Mouse (Mus musculus): Measurements from ENCODE around the gene Il2rg.
A peak's percentile ranks its signal among the peaks of the same experiment; 100 is the strongest.

Gene Il2rg

GRCm38 (mm10) chrX:101268025-101268754, at the start of gene Il2rg:
Gene Il2rg (minus strand): TSS chrX:101268255.
- DNase-seq = no peak

- DNase-seq = peak; percentile 42
Measured at GRCm38 (mm10) chrX:101313625-101314359, 45.7 kb upstream of the Il2rg start.

- no peak for DNase-seq
Measured at GRCm38 (mm10) chrX:101309299-101309698, 41.2 kb upstream of the Il2rg start.

- peak; percentile 49 for DNase-seq
Measured at GRCm38 (mm10) chrX:101304646-101305045, 36.6 kb upstream of the Il2rg start.

- DNase-seq = peak; percentile 47
Measured at GRCm38 (mm10) chrX:101301654-101302053, 33.6 kb upstream of the Il2rg start.

GRCm38 (mm10) chrX:101300427-101301030, 32.5 kb upstream of the Il2rg start:
- peak; percentile 32 for DNase-seq

GRCm38 (mm10) chrX:101299473-101300426, 31.7 kb upstream of the Il2rg start:
- DNase-seq = peak; percentile 40

GRCm38 (mm10) chrX:101299055-101299454, 31.0 kb upstream of the Il2rg start, which contains the start of gene Nlgn3:
Gene Nlgn3 (plus strand): TSS chrX:101299168.
- DNase-seq = peak; percentile 73

- DNase-seq = no peak
Measured at GRCm38 (mm10) chrX:101290111-101290510, 22.1 kb upstream of the Il2rg start.

GRCm38 (mm10) chrX:101289037-101289436, 21.0 kb upstream of the Il2rg start:
- DNase-seq = no peak

GRCm38 (mm10) chrX:101288432-101288831, 20.4 kb upstream of the Il2rg start:
- no peak for DNase-seq

- DNase-seq = no peak
Measured at GRCm38 (mm10) chrX:101287543-101287942, 19.5 kb upstream of the Il2rg start.

- DNase-seq = no peak
Measured at GRCm38 (mm10) chrX:101285953-101286670, 18.1 kb upstream of the Il2rg start.

- DNase-seq = peak; percentile 55
Measured at GRCm38 (mm10) chrX:101285534-101285933, 17.5 kb upstream of the Il2rg start.

GRCm38 (mm10) chrX:101282813-101283212, 14.8 kb upstream of the Il2rg start:
- DNase-seq = no peak

- DNase-seq = peak; percentile 93
Measured at GRCm38 (mm10) chrX:101273875-101274738, 6.1 kb upstream of the Il2rg start, which contains the start of gene Med12. Gene Med12 (plus strand): TSS chrX:101274030.

GRCm38 (mm10) chrX:101273410-101273809, 5.4 kb upstream of the Il2rg start:
- DNase-seq = no peak

- no peak for DNase-seq
Measured at GRCm38 (mm10) chrX:101268755-101269124, 685 bp upstream of the Il2rg start, which contains the start of gene Gm20489. Gene Gm20489 (minus strand): TSS chrX:101269023.

- no peak for DNase-seq
Measured at GRCm38 (mm10) chrX:101266631-101267030, 1.4 kb downstream of the Il2rg start.

- DNase-seq = no peak
Measured at GRCm38 (mm10) chrX:101263892-101264291, 4.2 kb downstream of the Il2rg start, which contains the start of gene Gm614. Gene Gm614 (minus strand): TSS chrX:101263992.
